Mouse (Mus musculus) c-Kit-positive CD71-positive TER-119-negative erythroid progenitor cells, embryonic 14.5 days (primary cell): ENCODE data around the gene Rnf6.

Source experiments
- DNase-seq: peaks from one replicate; pipeline ENCODE4 v3.0.0-alpha.2; 2013; ENCODE audit warnings: low read depth

Gene Rnf6

DNA sequence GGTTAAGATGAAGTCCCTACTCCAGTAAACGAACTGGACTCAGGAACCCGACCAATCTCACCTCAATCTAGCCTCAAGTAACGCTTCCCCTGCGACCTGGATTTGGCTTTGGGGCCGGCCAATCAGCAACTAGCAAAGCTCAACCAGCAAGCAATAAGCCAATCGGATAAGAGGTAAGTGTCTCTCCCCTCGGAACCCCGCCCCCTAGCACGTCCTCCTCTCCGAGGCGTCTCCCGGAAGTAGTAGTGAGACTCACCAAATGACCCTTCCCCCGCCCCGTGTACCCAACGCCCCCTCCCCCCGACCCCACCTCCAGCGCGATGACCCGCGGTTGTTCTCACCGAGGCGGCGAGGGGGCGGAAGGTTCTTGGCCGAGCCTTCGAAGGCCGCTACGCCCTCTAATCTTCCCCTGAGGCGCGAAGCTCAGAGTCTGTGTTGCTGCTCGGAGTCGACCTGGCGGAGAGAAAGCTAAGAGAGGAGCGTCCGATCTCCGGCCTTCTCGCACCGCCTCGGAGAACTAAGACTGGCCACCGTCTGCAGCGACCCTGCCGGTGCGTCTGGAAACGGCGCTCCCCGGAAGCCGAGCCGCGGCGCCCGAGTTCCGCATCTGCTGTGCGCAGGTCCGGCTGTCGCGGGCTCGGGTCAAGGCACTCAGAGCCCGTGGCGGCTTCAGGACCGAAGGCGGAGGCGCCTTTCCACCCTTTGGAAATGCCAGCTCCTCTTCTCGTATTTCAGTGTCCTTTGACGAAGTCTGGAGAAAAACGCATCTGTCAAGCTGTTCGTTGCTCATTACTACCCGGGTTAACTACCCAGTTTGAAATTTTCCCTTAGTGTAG lies at the start of gene Rnf6:
Rnf6 (minus strand) TSS at position 677 of the 836 bp plus-strand sequence.
- DNase-seq, result peak; percentile 94

DNA sequence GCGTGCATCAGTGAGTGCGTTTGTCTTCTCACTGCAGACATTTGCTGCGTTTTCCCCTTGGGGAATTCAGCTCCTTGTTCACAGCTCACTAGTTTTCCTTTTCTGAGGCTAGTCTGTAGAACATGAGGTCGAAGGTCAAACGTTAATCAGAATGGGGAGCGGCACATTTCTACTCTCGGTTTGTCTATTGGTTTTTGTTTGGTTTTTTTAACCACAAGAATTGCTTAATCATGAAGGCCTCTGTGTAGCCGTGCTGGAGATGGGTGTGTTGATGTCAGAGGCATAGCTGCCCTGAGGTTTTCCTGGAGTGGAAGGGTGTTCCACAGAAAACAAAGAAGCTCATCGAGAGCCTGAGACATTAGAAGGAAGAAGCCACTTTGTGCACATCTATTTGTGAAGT lies 49.2 kb upstream of the Rnf6 start:
- DNase-seq, result no peak

DNA sequence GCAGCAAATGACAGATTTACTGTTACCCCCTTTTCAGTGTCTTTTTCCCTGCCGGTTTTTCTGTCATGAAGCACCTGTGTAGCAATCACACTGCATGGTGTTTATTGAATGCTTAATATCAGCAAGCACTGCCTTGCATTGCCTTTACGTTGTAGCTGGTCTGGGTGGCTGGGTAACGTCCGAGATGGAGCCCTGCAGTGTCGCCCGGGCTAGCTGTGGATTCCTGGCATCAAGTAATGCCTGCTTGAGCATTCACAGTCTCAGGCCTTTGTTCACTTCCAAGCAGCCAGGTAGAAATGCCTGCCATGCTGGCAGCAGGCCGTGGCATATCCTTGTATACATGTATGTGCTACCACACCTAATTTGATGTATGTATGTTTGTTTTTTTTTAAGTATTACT lies 46.4 kb upstream of the Rnf6 start:
- DNase-seq, result no peak

DNA sequence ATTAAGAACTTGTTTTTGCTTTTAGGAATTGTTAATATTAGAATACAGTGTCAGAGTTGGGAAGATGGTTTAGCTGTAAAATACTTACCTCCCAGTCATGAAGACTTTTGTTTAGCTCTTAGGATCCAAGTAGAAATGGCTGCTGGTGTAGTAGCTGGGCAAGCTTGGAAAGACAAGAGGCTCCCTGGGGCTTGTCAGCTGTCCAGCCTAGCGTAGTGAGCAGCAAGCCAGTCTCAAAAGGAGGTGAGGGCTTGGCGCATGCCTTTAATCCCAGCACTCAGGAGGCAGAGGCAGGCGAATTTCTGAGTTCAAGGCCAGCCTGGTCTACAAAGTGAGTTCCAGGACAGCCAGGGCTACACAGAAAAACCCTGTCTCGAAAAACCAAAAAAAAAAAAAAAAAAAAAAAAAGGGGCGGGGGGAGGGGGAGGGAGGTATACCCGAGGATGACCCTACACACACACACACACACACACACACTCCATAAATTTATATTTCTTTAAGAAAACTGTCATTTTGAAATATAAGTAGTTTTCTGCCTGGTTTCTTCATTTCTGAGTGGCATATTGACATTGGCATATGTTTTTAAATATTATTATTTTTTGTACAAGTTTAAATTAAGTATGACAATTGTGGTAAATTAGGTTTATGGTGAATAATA lies 44.7 kb upstream of the Rnf6 start:
- DNase-seq, result no peak

DNA sequence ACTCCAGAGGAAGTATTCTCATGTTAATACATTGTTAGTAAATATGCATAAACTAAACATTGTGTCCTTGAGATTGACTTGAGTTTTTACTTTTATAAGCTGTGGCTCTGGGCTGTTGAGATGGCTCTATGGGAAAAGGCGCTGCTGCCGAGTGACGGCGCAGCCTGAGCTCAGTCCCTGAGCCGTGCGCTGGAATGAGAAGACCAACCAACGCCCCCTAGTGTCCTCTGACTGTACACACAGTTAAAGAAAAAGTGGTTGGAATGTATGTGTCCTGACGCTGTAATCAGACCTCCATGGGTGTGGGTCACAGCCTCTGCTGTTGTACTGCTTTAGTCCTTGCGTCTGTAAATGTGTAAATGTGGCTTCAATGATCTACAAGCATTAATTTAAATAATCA lies 38.6 kb upstream of the Rnf6 start:
- peak; percentile 50 for DNase-seq

DNA sequence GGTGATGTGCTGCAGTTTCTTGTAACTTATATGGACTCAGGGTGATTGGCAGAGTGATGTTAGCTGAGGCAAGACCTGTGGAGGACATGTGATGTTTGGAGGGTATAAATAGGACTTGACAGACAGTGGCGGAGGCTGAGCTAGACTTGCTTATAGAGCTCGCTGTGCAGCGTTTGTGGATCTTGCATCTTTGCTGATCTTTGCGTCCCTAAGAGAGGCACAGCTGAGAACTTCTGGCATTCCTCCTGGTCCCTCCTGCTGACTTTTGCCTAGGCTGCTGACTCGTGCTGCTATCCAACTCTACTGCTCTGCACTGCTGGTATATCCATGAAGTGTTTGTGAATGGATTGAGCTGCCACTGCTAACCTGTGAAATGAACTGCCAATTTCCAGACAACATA lies 32.3 kb upstream of the Rnf6 start:
- DNase-seq, result no peak

DNA sequence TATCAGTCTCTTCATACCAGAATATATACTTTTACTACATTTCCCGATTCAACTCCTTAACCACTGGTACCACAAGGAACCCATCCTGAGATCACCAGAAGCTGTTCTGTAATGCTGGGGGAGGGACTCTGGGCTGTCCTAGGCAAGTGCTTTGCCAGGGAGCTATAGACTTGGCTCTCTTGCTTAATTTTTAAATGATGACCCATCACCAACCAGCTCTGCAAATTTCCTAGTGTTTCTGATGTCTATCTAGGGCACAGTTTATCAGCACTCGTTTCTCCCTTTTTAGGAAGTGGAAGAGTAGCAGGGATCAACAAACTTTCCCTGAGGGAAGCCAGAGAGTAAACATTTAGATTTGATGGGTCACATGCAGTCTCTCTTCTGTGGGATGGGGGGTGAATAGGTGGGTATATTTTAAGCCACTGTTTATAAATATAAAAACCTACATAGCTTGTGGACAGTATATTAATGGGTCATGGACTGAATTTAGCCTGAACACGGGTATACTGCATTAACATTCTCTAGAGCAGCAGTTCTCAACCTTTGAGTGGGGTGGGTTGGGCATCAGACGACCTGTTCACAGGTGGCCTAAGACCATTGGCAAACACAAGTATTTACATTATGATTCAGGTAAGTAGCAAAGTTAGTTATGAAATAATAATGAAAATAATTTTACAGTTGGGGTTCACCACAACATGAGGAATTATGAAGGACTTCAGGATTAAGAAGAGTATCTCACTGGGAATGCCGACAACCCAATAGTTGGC lies 30.5 kb upstream of the Rnf6 start:
- no peak for DNase-seq

DNA sequence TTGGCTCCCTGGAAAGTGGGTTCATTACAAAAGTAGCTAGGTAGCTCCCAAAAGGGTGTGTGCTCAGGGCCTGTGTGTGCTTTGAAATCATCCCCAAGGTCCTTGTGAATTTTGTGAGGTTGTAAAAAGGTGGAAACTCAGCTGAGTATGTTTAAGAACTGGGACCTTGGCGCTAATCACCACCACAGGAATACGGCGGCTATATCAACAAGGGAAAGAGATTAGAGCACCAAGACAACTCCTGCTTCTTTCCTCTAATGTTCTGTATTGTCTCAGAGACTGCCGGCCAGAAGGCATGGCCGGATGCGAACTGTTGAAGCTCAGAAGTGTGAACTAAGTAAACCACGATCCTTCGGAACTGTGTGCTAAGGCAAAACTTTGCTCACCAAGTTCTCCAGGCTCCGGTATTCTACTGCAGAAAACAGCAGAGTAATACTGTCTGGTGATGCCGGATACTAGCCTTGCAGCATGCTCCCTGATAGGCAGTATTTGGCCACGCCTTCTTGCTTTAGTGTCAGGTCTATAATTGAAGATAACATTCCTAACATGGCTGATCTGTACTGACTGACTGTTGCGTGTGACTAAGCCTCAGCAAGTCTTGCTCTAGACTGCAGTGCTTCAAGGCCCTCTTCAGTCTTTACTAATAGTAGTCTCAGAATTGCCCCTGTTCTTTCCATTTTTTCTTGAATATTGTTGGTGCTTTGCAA lies 29.2 kb upstream of the Rnf6 start:
- DNase-seq, result peak; percentile 75

DNA sequence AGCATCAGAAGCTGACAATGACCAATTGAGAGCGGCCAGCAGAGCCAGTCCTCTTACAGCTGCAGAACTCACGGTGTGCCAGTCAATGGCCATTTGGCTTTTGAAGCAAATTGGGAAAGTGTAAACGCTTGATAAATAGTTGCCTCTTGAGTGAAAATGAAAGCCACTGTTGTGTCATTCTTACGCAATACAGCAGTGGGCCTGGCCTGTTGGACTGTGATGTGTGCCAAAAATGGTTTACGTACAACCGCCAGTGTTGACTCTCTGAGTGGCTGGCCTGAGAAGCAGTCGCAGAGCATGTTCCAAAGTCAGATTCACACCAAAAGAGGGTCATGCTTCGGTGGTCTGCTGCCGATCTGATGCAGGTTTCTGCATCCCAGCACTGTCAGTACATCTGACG lies 27.4 kb upstream of the Rnf6 start:
- no peak for DNase-seq

DNA sequence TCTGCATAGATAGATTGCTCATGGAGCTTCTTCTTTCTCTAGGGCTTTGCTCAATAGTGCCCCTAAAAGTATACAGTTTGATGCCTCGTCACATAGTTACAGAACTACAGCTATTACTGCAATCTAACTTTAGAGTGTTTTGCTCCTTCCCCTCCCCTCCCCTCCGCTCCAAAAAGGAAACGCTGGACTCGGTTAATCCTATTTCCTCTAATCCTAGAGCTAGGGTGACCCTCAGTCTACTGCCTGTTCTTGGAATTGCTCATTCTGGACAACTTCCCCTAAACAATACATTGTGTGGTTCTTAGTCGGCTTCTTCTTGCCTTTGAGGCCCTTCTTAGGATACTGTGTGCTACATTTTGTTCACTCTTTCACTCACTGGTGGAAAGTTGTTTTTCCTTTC lies 26.4 kb upstream of the Rnf6 start:
- DNase-seq, result no peak

DNA sequence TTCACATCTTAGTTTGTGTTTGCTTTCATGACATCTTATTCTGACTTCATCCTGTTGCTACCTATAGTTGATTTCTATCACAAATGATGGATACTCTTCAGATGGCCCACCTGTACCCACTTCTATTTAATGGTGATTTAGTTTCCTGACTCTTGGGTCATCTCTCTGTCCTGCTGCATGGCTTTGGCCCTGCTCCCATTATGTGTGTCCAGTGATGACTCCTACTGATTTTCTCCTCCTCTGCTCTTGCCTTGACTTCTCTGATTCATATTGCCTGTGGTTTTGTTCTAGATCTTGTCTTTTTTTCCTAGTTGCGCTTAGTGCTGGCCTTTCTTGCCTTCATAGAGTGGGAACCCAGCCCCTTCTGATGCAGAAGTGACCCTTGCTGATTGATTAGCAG lies 25.0 kb upstream of the Rnf6 start:
- no peak for DNase-seq

DNA sequence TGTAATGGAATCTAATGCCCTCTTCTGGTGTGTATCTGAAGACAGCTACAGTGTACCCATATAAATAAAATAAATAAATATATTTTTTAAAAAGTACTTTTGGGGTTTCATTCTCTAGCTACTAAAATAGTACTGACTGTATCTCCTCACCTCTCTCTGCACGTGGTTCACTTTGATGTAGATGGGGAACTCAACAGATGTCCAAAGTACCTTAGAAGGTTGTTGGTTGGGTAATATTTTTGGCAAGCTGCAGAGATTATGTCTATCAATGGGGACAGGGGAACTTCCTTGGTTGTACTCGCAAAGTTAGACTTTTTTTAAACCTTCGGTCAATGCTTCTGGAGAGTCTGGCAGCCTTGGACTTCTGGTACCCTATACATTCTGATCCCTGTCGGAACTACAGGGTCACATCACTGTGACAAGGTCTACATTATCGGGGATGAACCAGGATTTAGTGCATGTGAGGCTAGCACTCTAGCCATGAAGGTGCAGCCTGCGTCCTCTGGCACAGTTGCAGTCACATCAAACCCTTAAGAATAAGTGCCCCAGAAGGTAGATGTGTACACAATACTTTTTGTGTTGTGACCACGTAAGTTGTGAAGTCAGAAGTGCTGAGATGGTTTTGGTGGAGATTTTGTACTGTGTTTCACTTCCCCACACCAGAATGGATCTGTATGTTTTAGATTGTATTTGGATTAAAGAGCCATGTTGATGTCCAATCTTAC lies 24.5 kb upstream of the Rnf6 start:
- DNase-seq, result no peak

DNA sequence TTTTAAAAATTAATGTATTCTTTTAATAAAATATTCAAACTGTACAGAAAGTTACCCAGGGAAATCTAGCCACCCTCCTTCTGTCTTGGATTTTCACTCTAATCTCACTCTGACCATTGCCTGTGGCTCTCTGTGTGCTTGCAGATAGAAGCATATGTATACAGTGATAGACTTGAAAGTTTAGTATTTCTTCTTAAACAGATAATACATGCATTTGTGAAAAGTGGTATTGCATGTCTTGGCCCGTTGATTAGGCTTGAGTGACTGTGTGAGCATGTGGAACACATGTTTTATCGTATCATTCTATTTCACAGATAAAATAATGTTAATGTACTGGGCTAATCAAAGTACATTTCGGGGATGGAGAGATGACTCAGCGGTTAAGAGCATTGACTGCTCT lies 23.8 kb upstream of the Rnf6 start:
- DNase-seq, result peak; percentile 51

DNA sequence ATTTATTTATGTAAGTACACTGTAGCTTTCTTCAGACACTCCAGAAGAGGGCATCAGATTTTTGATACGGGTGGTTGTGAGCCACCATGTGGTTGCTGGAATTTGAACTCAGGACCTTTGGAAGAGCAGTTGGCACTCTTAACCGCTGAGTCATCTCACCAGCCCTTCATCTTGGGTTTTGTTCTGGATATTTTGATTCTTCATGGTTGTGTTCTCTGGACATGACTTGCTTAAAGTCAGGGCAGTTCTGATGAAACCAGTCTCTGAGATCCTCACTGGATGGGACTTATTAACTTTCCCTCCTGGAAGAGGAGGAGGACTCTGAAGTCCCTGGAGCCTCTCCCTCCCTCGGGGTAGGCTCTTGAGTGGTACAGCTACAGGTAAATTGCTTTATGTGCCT lies 19.8 kb upstream of the Rnf6 start:
- DNase-seq, result no peak

DNA sequence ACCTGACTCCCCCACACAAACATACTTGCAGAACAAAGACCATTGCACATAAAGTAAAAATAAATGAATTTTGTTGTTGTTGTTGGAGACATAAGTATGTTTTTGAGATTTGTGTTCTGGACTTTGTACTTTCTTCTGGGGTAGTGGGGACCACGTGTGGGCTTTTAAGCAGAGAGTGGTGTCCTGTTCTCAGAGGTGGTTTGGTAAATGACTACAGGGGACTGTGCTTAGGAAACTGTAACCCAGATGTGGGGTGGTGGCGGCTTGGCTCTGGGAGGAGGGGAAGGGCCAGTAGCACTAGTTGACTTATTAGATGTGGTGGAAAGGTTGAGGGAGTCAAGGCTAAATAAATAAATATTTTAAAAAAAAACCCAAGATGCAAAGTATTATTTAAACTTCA lies 19.4 kb upstream of the Rnf6 start:
- DNase-seq, result no peak

DNA sequence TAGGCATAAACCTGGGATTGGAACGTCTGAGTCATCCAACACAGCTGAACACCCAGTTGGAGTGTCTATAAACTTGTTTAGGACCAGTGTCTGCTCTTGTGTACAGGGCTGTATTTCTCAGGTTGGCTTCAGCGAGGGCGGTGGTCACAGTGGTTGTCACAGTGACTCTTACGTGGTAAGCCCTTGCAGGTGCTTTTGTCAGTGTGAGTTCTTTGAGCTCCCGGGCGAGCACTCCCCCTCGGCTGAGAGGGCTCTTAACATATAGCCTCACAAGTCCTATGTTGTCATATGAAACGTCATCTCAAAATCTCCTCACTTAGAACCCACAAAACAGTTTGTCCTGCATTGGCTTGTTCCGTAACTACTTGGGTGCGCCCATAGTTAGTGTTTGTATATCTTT lies 16.9 kb upstream of the Rnf6 start:
- no peak for DNase-seq

DNA sequence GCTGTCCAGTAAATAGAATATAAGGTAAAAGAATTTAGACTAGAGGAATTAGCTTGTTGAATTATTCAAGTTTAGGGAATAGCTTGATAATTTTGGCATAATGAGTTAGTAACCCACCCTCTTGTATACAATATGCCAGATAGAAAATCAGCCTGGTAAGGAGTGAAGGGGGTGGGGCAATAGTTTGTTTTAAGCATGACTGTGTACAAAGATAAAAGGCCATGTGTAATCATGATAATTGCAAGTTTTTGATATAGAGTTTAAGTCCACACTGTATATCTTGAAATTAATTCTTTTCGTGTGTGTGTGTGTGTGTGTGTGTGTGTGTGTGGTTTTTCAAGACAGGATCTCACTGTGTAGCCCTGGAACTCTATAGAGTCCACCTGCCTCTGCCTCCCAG lies 13.0 kb upstream of the Rnf6 start:
- no peak for DNase-seq

DNA sequence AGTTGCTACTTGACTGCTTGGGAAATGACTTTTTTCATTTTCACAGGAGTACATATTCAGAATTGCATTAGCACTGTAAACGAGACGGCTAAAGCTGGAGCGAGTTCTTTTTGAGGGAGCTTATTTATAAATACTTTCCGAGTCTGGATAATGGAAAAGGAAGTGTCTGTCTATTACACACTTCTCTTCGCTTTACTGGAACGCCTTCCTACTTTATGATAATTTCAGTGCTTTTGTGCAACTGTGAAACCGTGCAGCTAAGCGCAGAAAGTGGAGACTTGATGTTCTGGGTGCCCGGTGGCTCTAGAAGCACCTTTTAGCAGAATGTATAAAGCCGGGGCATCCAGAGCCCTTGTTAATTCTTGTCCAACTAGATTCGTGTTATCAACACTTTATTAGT lies 11.5 kb upstream of the Rnf6 start:
- DNase-seq, result no peak

DNA sequence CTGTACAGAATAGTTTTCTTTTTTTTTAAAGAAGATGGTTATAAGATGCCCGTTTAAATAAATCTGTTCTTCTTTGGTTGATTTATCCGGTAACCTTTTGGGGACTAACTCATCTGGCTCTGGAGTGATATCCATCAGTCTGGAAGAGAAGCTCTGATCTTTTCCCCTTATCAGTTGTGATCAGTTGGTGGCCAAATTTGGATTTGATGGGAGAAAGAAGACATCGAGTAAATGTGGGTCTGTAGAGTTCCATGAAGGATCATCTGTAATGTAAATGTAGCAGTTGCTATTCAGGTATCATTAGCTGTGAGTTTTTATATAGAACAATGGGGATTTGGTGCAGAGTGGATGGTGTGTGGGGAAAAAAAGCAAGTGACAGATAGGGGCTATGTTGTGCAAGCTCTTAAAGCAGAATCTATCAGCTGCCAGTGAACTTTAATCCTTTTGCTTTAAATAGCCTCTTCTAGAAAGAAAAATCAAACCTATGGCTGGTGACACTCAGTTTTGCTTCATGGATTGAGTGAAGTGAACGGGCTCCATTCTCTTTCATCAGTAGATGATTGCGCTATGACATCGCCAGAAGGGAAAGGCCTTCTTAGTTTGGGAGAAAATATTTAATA lies 10.8 kb upstream of the Rnf6 start:
- no peak for DNase-seq

DNA sequence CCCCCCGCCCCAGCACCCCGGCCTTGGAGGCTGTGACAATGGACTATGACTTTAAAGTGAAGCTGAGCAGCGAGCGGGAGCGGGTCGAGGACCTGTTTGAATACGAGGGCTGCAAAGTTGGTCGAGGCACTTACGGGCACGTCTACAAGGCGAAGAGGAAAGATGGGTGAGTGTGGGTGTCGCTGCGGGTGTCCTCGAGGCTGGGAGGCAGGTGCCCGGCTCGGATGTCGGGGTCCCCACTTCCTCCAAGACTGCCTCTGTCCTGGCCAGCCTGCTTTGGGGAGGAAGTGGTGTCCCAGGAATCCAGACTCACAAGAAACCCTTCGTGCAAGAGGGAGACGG lies 10.3 kb upstream of the Rnf6 start:
- no peak for DNase-seq

DNA sequence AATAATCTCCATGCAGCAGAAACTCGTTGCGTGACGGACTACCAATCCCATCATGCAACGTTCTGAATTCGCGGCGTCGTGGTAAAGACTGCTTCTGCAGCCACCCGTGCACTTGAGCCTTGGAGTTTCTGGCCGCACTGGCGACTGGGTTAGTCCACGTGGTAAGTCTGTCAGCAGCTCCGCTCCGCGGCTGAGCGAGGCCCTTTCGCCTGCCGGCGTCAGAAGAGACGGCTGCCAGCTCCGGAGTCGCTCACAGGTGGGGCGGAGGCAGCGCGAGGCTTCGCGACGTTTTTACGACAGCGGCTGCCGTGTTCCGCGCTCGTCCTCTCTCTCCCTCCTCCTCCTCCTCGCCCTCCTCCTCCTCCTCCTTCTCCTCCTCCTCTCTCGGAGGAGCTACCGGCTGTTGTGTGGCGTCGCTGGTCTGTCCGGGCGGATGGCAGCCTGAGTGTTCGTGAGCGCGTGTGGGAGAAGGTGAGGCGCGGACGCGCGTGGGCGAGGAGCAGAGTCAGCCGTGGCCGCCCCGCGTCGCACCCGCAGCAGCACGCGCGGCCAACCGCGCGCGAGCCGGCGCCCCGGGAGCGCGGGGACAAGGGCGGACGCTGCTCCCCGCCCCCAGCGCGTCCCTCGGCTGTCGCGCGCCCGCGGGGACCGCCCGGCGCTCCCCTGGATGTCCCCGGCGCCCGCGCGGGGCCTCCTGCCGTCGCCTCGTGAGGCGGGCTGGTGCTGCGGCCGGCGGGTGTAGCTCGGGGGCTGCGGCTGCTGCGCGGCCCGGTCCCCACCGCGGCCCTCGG lies 9.7 kb upstream of the Rnf6 start, which contains the start of gene Cdk8:
Cdk8 (plus strand) TSS at position 367 of the 791 bp plus-strand sequence.
- peak; percentile 90 for DNase-seq
